Mouse (Mus musculus): ENCODE data around the gene Pigg. TPM values are rescaled to one million over a fixed set of nuclear protein-coding genes. Genes with fewer than 3 reads are reported as not detected.

The Pigg gene
- polyA plus RNA-seq, 1 experiment from 2014 or later, result 2.3 TPM

DNA sequence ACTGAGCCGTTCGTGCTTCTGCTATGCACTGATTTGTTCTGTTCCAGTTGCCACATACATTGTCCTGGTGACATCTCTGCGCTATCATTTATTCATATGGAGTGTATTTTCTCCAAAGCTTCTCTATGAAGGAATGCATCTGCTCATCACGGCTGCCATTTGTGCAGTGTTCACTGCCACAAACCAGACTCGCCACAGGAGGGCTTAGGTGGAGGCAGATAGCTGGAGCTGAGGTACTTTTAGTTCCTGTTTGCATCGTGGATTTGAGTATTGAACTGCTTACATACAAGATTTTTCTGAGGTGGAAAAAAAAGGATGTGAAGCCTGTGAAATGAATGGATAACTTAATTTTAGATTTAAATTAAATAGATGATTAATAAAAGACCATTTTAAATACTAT lies 35.4 kb downstream of the Pigg start:
- Histone ChIP-seq H3K36me3 (replicated peaks; ENCODE audit: control insufficient read depth, insufficient read depth) (peaks cover 53% of the 10 kb centered on the region), H3K9ac (no peak overlapping the region)
- 89% methylated on average over 6 of the region's 6 CpGs for WGBS

DNA sequence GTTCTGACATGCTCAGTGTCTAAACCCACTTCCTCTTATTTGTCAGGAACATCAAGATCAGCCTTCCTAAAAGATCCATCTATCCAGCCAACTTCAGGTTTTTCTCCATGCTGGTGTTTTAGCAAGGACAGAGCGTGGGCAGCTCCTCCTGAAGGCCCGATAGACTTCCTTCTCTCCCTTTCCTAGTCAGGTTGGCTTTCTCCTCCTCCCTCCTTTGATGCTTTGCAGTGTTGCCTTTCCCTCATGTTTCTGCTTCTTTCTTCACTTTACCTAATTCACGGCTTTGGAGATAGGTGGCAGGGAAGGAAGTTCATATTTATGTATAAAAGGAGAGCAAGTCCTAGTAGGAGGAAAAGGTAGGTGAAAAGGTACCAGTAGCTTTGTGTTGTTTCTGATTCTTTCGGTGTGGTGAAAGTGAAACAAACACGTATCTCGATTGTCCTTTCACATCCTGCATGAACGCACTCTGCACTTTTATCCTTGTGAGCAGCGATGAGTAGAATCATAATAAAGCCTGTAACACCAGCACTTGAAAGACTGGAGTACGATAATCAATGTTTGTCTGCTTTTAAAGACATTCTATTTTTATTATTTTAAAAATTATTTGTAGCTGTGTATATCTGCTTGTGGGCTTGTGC lies 37.2 kb downstream of the Pigg start:
- H3K27ac ChIP-seq, result no peak overlapping the region
- WGBS, result 97% methylated on average over 9 of the region's 9 CpGs
- no peaks in the 10 kb centered on the region for H3K4me1 ChIP-seq (replicated peaks; ENCODE audit: control insufficient read depth, insufficient read depth, low read length)
- no peaks in the 10 kb centered on the region for H3K9me3 ChIP-seq (ENCODE audit: control insufficient read depth, low read length)
- H3K9ac ChIP-seq, result no peak overlapping the region
- no peak for DNase-seq (ENCODE audit: low spot score)
- peaks cover 41% of the 10 kb centered on the region for H3K36me3 ChIP-seq (replicated peaks; ENCODE audit: control insufficient read depth, insufficient read depth)
- no peaks in the 10 kb centered on the region for H3K27me3 ChIP-seq (ENCODE audit: control insufficient read depth, insufficient read depth, low read length)
- no peak for ATAC-seq (ENCODE audit: low FRiP score)
- no peak overlapping the region for H3K4me3 ChIP-seq (replicated peaks; ENCODE audit: low read length)
- H3K4me2 ChIP-seq (replicated peaks), result no peak overlapping the region

More for the DNA sequence above, 35.4 kb downstream of the Pigg start:
- Histone ChIP-seq H3K27ac (no peak overlapping the region), H3K4me1 (replicated peaks; ENCODE audit: control insufficient read depth, insufficient read depth, low read length) (no peaks in the 10 kb centered on the region), H3K27me3 (ENCODE audit: control insufficient read depth, insufficient read depth, low read length) (no peaks in the 10 kb centered on the region), H3K4me3 (replicated peaks; ENCODE audit: low read length) (no peak overlapping the region), H3K4me2 (replicated peaks) (no peak overlapping the region), H3K9me3 (ENCODE audit: control insufficient read depth, low read length) (no peaks in the 10 kb centered on the region)
- no peak for DNase-seq (ENCODE audit: low spot score)
- ATAC-seq (ENCODE audit: low FRiP score), result no peak

DNA sequence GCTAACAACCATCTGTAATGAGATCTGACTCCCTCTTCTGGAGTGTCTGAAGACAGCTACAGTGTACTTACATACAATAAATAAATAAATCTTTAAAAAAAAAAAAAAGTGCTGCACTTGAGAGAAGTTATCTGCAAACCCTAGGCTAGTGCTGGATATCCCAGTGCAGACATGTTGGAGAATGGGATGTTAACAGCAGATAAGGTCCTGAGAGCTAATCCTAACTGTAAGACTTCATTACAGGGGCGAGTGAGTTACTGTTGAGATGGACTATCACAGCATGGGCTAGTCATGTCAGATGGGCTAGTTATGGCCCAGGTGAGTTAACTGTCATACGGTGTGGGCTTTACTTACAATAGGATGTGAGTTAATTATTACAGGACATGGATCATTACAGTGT lies 41.6 kb downstream of the Pigg start:
- Histone ChIP-seq H3K4me1 (replicated peaks; ENCODE audit: control insufficient read depth, insufficient read depth, low read length) (no peaks in the 10 kb centered on the region), H3K36me3 (replicated peaks; ENCODE audit: control insufficient read depth, insufficient read depth) (peaks cover 12% of the 10 kb centered on the region), H3K27me3 (ENCODE audit: control insufficient read depth, insufficient read depth, low read length) (no peaks in the 10 kb centered on the region), H3K4me3 (replicated peaks; ENCODE audit: low read length) (no peak overlapping the region), H3K27ac (no peak overlapping the region), H3K4me2 (replicated peaks) (no peak overlapping the region), H3K9me3 (ENCODE audit: control insufficient read depth, low read length) (no peaks in the 10 kb centered on the region), H3K9ac (no peak overlapping the region)
- no peak for ATAC-seq (ENCODE audit: low FRiP score)
- DNase-seq (ENCODE audit: low spot score), result no peak
- WGBS, result 74% methylated on average over 2 of the region's 2 CpGs

DNA sequence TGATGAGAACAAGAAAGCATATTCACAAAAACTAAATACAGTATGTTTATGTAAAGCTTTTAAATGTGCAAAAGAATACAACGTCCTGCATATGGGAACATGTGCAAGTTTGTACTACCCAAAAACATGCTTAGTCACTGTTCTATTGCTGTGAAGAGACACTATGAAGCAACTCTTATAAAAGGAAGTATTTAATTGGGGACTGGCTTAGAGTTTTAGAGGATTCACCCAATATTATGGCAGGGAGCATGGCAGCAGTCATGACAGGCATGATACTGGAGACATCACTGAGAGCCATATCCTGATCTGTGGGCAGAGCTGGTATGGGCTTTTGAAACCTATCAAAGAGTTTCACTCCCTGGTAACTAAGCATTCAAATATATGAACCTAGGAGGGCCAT lies 45.5 kb downstream of the Pigg start:
- no peak overlapping the region for H3K4me3 ChIP-seq (replicated peaks; ENCODE audit: low read length)
- H3K27me3 ChIP-seq (ENCODE audit: control insufficient read depth, insufficient read depth, low read length), result peaks cover 1% of the 10 kb centered on the region; the same call in 1 of the 2 replicates
- WGBS, result 96% methylated on average over 1 of the region's 1 CpGs
- ATAC-seq (ENCODE audit: low FRiP score) (no peak), DNase-seq (ENCODE audit: low spot score) (no peak)
- no peaks in the 10 kb centered on the region for H3K4me1 ChIP-seq (replicated peaks; ENCODE audit: control insufficient read depth, insufficient read depth, low read length)
- H3K36me3 ChIP-seq (replicated peaks; ENCODE audit: control insufficient read depth, insufficient read depth), result no peaks in the 10 kb centered on the region
- no peak overlapping the region for H3K9ac ChIP-seq
- no peaks in the 10 kb centered on the region for H3K9me3 ChIP-seq (ENCODE audit: control insufficient read depth, low read length)
- H3K4me2 ChIP-seq (replicated peaks), result no peak overlapping the region
- no peak overlapping the region for H3K27ac ChIP-seq

DNA sequence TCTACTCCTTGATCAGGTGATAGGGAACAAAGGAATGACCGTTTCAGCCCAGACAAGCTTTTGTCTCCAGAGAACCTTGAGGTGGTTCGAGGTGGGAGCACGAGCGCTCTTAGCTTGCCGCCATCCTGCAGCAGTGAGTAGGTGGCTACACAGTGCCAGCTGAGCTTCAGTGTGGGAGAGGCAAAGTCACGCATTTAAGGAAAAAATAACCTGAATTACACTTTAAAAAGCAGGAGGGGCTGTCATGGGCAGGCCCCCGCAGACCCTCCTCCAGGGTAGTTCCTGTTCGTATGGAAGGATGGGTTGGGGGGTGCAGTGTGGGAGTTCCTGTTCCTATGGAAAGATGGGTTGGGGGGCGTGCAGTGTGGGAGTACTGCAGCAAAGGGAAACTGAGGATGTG lies 47.1 kb downstream of the Pigg start:
- H3K4me2 ChIP-seq (replicated peaks), result no peak overlapping the region
- ATAC-seq (ENCODE audit: low FRiP score) (no peak), DNase-seq (ENCODE audit: low spot score) (no peak)
- no peak overlapping the region for H3K4me3 ChIP-seq (replicated peaks; ENCODE audit: low read length)
- peaks cover 18% of the 10 kb centered on the region for H3K27me3 ChIP-seq (ENCODE audit: control insufficient read depth, insufficient read depth, low read length)
- no peaks in the 10 kb centered on the region for H3K9me3 ChIP-seq (ENCODE audit: control insufficient read depth, low read length)
- 90% methylated on average over 9 of the region's 9 CpGs for WGBS
- no peaks in the 10 kb centered on the region for H3K36me3 ChIP-seq (replicated peaks; ENCODE audit: control insufficient read depth, insufficient read depth)
- no peaks in the 10 kb centered on the region for H3K4me1 ChIP-seq (replicated peaks; ENCODE audit: control insufficient read depth, insufficient read depth, low read length)
- no peak overlapping the region for H3K27ac ChIP-seq
- H3K9ac ChIP-seq, result no peak overlapping the region

DNA sequence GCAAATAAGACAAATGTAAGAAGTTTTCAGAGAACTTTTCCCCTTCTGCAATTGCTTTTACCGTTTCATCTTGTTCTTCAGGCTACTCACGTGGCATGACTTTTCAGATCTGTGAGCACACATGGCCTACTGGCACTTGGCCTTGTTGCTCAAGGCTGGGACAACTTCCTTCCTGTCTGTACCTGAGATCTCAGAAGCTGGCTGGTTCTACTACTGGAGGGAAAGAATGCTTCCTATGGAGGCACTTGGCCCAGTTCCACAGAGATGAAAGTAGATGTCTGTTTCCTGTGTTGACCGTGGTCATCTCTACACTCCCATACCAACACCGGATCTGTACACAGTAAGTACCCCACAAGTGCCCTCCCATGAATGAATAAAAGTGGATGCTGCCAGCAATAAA lies 47.8 kb downstream of the Pigg start:
- no peaks in the 10 kb centered on the region; the same call in 1 of the 2 replicates for H3K4me1 ChIP-seq (replicated peaks; ENCODE audit: control insufficient read depth, insufficient read depth, low read length)
- no peak overlapping the region for H3K4me3 ChIP-seq (replicated peaks; ENCODE audit: low read length)
- H3K9me3 ChIP-seq (ENCODE audit: control insufficient read depth, low read length), result no peaks in the 10 kb centered on the region
- peaks cover 25% of the 10 kb centered on the region for H3K27me3 ChIP-seq (ENCODE audit: control insufficient read depth, insufficient read depth, low read length)
- H3K36me3 ChIP-seq (replicated peaks; ENCODE audit: control insufficient read depth, insufficient read depth), result no peaks in the 10 kb centered on the region
- H3K4me2 ChIP-seq (replicated peaks), result no peak overlapping the region
- no peak overlapping the region for H3K9ac ChIP-seq
- 90% methylated on average over 4 of the region's 4 CpGs for WGBS
- no peak for DNase-seq (ENCODE audit: low spot score)
- no peak for ATAC-seq (ENCODE audit: low FRiP score)
- H3K27ac ChIP-seq, result no peak overlapping the region

DNA sequence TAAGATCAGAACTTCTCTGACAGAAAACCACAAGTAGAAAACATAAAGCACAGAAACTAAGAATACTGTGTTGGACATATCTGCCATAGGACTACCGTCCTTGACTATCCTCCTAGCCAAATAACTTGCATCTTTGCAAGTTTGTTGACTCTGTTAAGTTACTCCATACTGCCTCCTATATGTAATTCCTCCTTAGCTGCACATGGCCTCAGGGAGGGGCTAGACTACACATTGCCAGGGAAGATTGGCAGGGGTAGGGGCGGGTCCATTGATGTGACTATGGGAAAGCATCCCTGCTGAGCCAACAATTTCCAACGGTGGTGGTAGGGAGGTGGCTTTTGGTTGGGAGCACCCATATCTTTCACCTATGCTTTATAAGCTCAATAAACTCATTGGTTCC lies 49.9 kb downstream of the Pigg start:
- no peak for ATAC-seq (ENCODE audit: low FRiP score)
- peaks cover 46% of the 10 kb centered on the region for H3K27me3 ChIP-seq (ENCODE audit: control insufficient read depth, insufficient read depth, low read length)

DNA sequence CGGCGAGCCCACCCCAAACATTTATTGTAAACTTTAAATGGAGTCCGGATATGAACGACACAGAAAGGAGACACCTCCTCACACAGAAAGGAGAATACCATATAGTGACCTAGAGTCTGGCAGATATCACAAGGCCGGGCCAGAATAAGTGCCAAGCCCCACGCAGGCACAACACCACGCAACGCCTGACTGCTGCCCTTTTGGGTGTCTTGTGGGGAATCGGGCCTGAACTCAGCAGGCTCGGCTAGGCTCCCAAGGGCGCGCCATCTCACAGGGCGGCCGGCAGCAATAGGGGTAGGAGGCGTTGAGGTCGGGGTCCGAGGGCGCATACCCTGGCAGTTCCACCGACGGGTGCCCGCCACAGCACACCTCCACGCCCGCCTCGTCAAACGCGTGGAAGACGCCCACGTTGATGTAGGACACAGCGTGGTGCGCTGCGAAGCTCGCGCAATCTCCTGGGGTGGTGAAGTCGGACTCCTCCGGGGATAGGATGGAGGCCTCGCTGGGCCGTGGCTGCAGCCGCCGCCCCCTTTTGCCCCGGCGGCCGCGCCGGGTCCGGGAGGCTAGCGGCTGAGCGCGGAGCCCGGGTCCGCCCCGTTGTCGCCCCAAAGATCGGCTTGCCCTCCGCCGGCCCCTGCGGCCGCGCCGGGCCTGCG lies 54.0 kb downstream of the Pigg start:
- no peaks in the 10 kb centered on the region for H3K36me3 ChIP-seq (replicated peaks; ENCODE audit: control insufficient read depth, insufficient read depth)
- peak overlapping the region; percentile 73 for H3K9ac ChIP-seq
- peaks cover 24% of the 10 kb centered on the region for H3K4me1 ChIP-seq (replicated peaks; ENCODE audit: control insufficient read depth, insufficient read depth, low read length)
- peak overlapping the region; percentile 90 for H3K4me2 ChIP-seq (replicated peaks)
- 3% methylated on average over 58 of the region's 60 CpGs for WGBS
- H3K27ac ChIP-seq, result no peak overlapping the region
- no peaks in the 10 kb centered on the region for H3K9me3 ChIP-seq (ENCODE audit: control insufficient read depth, low read length)
- peak overlapping the region; percentile 62 for H3K4me3 ChIP-seq (replicated peaks; ENCODE audit: low read length)
- H3K27me3 ChIP-seq (ENCODE audit: control insufficient read depth, insufficient read depth, low read length), result peaks cover 83% of the 10 kb centered on the region
- ATAC-seq (ENCODE audit: low FRiP score), result peak; percentile 6; the same call in 1 of the 2 replicates
- DNase-seq (ENCODE audit: low spot score), result no peak

More for the DNA sequence above, 49.9 kb downstream of the Pigg start:
- H3K27ac ChIP-seq, result no peak overlapping the region
- H3K4me2 ChIP-seq (replicated peaks), result no peak overlapping the region
- H3K4me1 ChIP-seq (replicated peaks; ENCODE audit: control insufficient read depth, insufficient read depth, low read length), result peaks cover 9% of the 10 kb centered on the region
- WGBS, result 32% methylated on average over 3 of the region's 3 CpGs
- no peaks in the 10 kb centered on the region for H3K36me3 ChIP-seq (replicated peaks; ENCODE audit: control insufficient read depth, insufficient read depth)
- H3K9ac ChIP-seq, result no peak overlapping the region
- H3K4me3 ChIP-seq (replicated peaks; ENCODE audit: low read length), result no peak overlapping the region
- H3K9me3 ChIP-seq (ENCODE audit: control insufficient read depth, low read length), result no peaks in the 10 kb centered on the region
- no peak for DNase-seq (ENCODE audit: low spot score)

DNA sequence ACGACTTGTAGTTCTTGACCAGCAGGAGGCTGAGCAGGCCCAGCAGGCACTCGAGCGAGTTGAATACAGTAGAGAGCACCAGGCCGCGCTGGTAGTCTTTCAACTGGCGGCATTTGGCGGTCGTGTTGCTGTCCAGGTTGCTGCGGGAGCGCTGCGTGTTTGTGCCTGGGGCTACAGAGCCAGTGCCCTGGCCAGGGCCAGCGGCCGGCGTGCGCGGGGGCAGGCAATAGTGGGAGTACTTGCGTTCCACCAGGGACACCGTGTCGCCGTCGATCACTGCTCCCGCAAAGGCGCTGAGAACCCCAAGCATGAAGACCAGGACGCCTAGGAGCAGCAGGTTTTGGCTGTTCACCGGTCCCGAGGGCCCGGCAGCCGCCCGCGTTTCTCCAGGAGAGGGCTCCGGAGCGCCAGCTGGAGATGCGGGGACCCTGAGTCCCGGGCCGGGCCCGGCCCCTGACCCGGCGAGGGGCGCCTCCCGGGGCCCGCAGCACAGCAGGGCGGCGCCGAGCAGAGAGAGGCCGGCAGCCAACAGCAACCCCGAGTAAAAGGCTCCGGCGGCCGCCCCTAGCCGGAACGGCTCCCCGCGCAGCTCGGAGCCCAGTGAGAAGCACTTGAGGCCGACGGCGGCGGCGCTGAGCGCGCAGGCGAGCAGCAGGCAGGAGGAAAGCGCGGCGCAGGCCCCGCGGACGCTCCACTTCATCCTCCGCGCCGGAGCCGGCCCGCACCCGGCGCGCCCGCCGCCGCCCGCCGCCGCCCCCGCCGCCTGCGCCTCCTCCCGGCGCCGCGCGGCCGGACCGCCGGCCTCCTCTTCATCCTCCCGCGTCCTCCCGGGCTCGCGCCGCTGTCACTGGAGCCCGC lies 54.8 kb downstream of the Pigg start:
- H3K27me3 ChIP-seq (ENCODE audit: control insufficient read depth, insufficient read depth, low read length), result peaks cover 90% of the 10 kb centered on the region
- under 1% methylated on average over 78 of the region's 100 CpGs for WGBS
- H3K36me3 ChIP-seq (replicated peaks; ENCODE audit: control insufficient read depth, insufficient read depth), result no peaks in the 10 kb centered on the region
- H3K4me3 ChIP-seq (replicated peaks; ENCODE audit: low read length), result peak overlapping the region; percentile 62
- peaks cover 24% of the 10 kb centered on the region for H3K4me1 ChIP-seq (replicated peaks; ENCODE audit: control insufficient read depth, insufficient read depth, low read length)
- H3K9me3 ChIP-seq (ENCODE audit: control insufficient read depth, low read length), result no peaks in the 10 kb centered on the region
- H3K4me2 ChIP-seq (replicated peaks), result peak overlapping the region; percentile 90
- H3K9ac ChIP-seq, result peak overlapping the region; percentile 73
- H3K27ac ChIP-seq, result no peak overlapping the region
- ATAC-seq (ENCODE audit: low FRiP score), result peak; percentile 36
- DNase-seq (ENCODE audit: low spot score), result peak; percentile 45
